Mouse (Mus musculus): ENCODE results near the gene Elmsan1. TPM values are rescaled to one million over a fixed set of nuclear protein-coding genes. Genes with fewer than 3 reads are reported as not detected.
"Not testable (repeated sequence)": the region's sequence is repeated elsewhere in the genome, so short reads cannot be mapped to it uniquely, and the experiment has no call there.

Elmsan1 gene
- polyA plus RNA-seq (2015; fragmentation: Nextera tagmentation; extraction: Ambion mirVana): 7.7 and 8.7 TPM in 2 replicates

DNA sequence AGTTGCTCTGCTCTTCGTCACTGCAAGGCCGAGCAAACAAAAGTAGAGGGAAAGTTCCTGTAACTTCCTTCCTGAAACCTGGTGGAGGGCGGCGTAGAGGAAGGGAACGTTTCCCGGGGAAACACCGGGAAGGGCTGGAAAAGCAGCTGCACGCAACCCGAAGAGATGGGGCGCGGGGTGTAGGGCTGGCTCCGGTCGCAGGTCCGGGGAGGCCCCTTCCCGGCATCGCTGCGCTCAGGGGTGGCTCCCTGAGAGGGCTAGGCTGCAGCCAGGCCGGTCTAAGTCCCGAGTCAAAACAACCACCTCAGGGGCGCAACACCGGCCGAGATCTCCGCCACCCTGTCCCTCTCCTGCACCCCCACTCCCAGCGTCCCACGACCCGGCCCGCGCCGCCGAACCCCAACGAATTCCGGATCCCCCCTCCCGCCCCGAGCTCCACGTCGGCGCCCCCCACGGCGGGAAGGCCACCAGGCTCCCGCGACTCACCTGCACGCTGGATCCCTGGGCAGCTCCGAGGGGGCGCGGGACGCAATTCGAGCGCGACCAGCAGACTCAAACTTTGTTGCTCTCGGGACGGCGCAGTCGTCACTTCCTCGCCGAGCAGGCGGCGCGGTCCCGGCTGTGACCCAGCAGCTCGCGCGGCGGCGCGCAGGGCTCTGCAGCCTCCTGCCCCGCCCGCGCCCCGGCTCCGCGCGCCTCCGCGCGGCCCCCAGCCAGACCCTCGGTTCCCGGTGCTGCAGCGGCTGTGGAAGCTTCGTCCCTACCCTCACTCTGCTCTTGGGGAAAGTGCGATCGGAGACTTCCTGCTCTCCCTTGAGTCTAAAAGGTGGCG lies at the start of gene Elmsan1:
Elmsan1 (minus strand) TSS at position 593 of the 832 bp plus-strand sequence.
- Histone ChIP-seq H3K27ac (replicated peaks) (peak within 1 kb of the TSS; percentile 93), H3K4me3 (replicated peaks) (peak within 1 kb of the TSS; percentile 96), H3K9me3 (replicated peaks) (no peaks in the 10 kb centered on the region), H3K4me1 (replicated peaks) (peaks cover 88% of the 10 kb centered on the region), H3K36me3 (replicated peaks) (peaks cover 21% of the 10 kb centered on the region; the same call in 1 of the 2 replicates), H3K27me3 (no peaks in the 10 kb centered on the region), H3K4me2 (peak within 1 kb of the TSS; percentile 93), H3K9ac (peak within 1 kb of the TSS; percentile 98)
- WGBS (ENCODE audit: insufficient replicate concordance): under 1% methylated on average over 82 of the region's 82 CpGs
- peak; percentile 90 for ATAC-seq (ENCODE audit: insufficient read depth)

DNA sequence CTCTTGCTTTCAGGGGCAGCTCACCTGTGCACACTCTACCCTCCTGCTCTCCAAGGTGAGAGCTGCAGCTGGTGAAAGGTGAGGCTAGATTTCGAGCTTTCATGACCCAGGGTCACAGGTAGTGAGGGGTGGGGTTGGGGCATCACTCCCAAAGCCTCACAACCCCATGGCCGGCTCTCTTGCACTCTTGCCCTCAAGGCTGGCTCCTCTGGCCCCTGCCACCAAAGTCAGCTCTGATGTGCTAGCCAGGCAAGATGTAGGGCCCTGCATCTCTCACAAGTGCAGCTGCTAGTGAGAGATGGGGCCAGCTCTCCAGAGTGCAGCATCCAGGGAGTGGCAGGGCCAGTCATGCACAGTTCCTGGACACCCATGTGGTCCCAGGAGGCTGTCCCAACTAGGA lies 48.6 kb upstream of the Elmsan1 start:
- no peak overlapping the region for H3K4me3 ChIP-seq (replicated peaks)
- no peak overlapping the region for H3K9ac ChIP-seq
- 43% methylated on average over 2 of the region's 2 CpGs for WGBS (ENCODE audit: insufficient replicate concordance)
- H3K27ac ChIP-seq (replicated peaks): no peak overlapping the region
- 0 out of 2 replicates have a peak, but pooled peaks cover 10% of the 10 kb centered on the region for H3K27me3 ChIP-seq
- no peaks in the 10 kb centered on the region for H3K4me1 ChIP-seq (replicated peaks)
- no peaks in the 10 kb centered on the region for H3K9me3 ChIP-seq (replicated peaks)
- ATAC-seq (ENCODE audit: insufficient read depth): no peak
- no peaks in the 10 kb centered on the region for H3K36me3 ChIP-seq (replicated peaks)
- no peak overlapping the region for H3K4me2 ChIP-seq

DNA sequence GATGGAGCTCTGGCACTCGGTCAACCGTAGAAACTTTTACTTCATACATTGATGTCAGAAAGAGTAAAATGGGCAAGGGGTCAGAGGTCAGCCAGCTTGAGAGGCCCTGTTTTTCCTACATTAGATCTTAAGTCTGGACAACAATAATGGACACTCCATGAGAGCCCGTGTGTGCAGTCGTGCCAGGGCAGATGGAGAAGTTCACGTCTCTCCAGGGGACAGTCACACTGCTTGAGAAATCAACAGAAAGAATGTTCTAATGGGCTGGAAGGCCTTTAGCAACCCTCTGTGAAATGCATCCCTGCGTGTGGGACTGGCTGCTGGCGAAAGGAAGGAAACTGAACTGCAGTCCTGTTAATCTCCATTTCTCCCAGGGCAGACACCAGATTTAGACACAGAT lies 41.7 kb upstream of the Elmsan1 start:
- Histone ChIP-seq H3K9me3 (replicated peaks) (no peaks in the 10 kb centered on the region), H3K4me1 (replicated peaks) (peaks cover 11% of the 10 kb centered on the region), H3K4me2 (no peak overlapping the region), H3K27me3 (no peaks in the 10 kb centered on the region; the same call in 1 of the 2 replicates), H3K4me3 (replicated peaks) (no peak overlapping the region), H3K9ac (no peak overlapping the region), H3K36me3 (replicated peaks) (no peaks in the 10 kb centered on the region), H3K27ac (replicated peaks) (no peak overlapping the region)
- WGBS (ENCODE audit: insufficient replicate concordance): 70% methylated on average over 7 of the region's 7 CpGs
- ATAC-seq (ENCODE audit: insufficient read depth): no peak

DNA sequence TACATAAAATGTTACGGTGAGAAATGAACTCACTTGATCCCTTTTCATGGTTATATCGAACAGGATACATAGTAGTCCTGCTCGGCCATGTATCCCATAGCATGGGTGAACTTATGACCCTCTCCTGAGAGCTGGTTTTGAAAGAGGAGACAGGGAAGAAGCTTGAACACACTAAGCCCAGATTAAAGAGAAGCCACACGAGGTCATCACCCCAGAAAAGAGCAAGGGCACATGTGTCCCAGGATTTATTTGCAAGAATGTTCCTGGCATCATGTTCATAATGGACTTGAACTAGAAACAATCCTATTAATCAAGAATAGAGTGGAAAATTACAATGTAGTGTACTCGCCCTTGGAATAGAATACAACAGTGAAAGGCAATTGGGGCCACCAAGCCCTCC lies 36.2 kb upstream of the Elmsan1 start:
- 61% methylated on average over 5 of the region's 5 CpGs for WGBS (ENCODE audit: insufficient replicate concordance)
- H3K4me3 ChIP-seq (replicated peaks): no peak overlapping the region
- H3K27ac ChIP-seq (replicated peaks): no peak overlapping the region
- ATAC-seq (ENCODE audit: insufficient read depth): no peak
- no peaks in the 10 kb centered on the region for H3K36me3 ChIP-seq (replicated peaks)
- H3K9me3 ChIP-seq (replicated peaks): no peaks in the 10 kb centered on the region
- H3K9ac ChIP-seq: no peak overlapping the region
- no peak overlapping the region for H3K4me2 ChIP-seq
- no peaks in the 10 kb centered on the region; the same call in 1 of the 2 replicates for H3K27me3 ChIP-seq
- no peaks in the 10 kb centered on the region for H3K4me1 ChIP-seq (replicated peaks)

DNA sequence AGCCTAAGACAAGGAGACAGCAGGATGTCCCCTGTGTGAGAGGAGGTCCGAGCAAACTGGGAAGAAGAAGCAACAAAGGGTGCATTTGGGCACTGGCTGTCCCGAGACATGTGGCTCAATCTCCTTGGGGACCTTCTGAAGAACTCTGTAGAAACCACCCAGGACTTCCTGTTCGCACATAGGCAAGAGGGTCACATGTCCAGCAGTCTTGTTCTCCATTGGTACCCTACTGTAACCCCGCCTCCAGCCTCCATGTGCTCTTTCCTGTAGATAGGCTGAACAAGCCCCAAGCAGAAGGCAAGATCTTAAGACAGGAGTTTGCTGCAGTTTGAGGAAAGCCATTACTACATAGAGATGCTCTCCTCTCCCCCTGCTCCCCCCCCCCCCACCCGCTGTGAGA lies 34.1 kb upstream of the Elmsan1 start:
- H3K4me1 ChIP-seq (replicated peaks): no peaks in the 10 kb centered on the region; the same call in 1 of the 2 replicates
- H3K4me3 ChIP-seq (replicated peaks): no peak overlapping the region
- no peak overlapping the region for H3K9ac ChIP-seq
- no peak overlapping the region for H3K27ac ChIP-seq (replicated peaks)
- ATAC-seq (ENCODE audit: insufficient read depth): no peak
- WGBS (ENCODE audit: insufficient replicate concordance): 71% methylated on average over 5 of the region's 5 CpGs
- H3K27me3 ChIP-seq: no peaks in the 10 kb centered on the region; the same call in 1 of the 2 replicates
- no peak overlapping the region for H3K4me2 ChIP-seq
- no peaks in the 10 kb centered on the region for H3K9me3 ChIP-seq (replicated peaks)
- H3K36me3 ChIP-seq (replicated peaks): no peaks in the 10 kb centered on the region

DNA sequence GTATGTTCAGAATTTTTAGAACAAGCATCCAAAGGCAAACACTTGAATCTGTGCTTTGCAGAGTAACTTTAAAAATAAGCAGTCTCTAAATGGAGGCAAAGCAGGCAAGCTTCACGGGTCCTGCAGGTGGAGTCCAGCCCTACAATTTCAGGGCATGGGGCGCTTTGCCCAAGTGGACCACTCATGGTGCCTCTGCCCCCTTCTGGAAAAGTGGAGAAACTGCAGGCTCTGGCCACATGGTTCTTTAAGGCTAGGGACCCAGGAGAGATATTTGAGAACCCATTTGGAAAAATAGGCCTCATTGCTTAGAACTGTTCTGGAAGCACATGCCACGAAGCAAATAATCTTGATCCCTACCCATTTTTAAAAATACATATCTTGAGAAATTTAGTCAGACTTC lies 30.5 kb upstream of the Elmsan1 start:
- H3K4me2 ChIP-seq: no peak overlapping the region
- no peak for ATAC-seq (ENCODE audit: insufficient read depth)
- 4% methylated on average over 3 of the region's 3 CpGs for WGBS (ENCODE audit: insufficient replicate concordance)

DNA sequence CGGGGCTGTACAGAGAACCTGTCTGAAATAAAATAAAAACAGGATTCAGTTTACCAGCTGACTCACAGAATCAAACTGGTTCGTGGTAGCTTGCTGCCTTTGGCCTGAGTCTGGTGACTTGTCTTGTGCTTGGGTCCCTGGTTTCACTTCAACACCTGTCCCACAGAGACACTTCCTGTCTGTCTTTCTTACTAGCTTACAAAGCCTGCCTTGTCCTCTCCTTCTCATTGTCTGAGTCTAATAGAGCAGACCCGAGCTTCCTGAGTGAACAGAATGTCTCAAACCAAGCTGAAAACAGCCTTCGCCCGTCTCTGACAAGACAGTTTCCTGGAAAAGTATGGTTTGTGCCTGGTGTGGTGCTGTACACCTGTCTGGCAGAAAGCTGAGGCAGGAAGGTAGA lies 27.0 kb upstream of the Elmsan1 start:
- Histone ChIP-seq H3K9ac (no peak overlapping the region), H3K4me2 (no peak overlapping the region), H3K27me3 (peaks cover 11% of the 10 kb centered on the region), H3K36me3 (replicated peaks) (no peaks in the 10 kb centered on the region), H3K27ac (replicated peaks) (no peak overlapping the region), H3K4me3 (replicated peaks) (no peak overlapping the region), H3K4me1 (replicated peaks) (no peaks in the 10 kb centered on the region; the same call in 1 of the 2 replicates), H3K9me3 (replicated peaks) (no peaks in the 10 kb centered on the region)
- 54% methylated on average over 5 of the region's 5 CpGs for WGBS (ENCODE audit: insufficient replicate concordance)
- ATAC-seq (ENCODE audit: insufficient read depth): no peak

More for the DNA sequence above, 30.5 kb upstream of the Elmsan1 start:
- Histone ChIP-seq H3K9me3 (replicated peaks) (no peaks in the 10 kb centered on the region), H3K4me1 (replicated peaks) (no peaks in the 10 kb centered on the region; the same call in 1 of the 2 replicates), H3K27me3 (peaks cover 5% of the 10 kb centered on the region; the same call in 1 of the 2 replicates), H3K4me3 (replicated peaks) (no peak overlapping the region), H3K36me3 (replicated peaks) (no peaks in the 10 kb centered on the region), H3K9ac (no peak overlapping the region), H3K27ac (replicated peaks) (no peak overlapping the region)

DNA sequence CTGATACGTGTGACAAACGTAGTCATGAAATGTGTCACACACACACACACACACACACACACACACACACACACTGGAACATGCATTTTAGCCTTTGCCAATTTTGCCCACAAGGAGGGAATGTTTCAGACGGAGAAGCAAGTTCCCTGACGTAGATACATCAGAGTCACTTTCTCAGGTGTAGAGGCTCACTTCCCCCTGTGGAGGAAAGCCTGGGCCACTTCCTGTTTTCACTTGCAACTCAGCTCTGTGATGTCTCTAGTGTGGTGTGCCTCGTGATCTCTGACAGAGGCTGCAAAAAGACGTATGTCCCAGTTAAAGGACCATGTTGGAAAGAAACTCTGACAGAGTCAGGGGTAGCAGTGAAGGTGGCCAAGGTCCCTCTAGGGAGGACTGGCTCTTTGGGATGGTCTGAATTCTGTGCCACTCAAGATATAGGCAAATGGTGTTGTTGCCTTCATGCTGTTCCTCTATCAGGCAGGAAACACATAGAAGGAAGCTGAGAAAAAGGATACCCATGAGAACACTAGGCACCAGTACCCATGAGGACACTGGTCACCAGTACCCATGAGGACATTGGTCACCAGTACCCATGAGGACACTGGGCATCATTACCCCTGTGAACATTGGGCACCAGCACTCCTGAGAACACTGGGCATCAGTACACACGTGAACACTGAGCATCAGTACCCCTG lies 24.5 kb upstream of the Elmsan1 start:
- no peaks in the 10 kb centered on the region for H3K36me3 ChIP-seq (replicated peaks)
- peaks cover 28% of the 10 kb centered on the region for H3K27me3 ChIP-seq
- ATAC-seq (ENCODE audit: insufficient read depth): no peak
- H3K9ac ChIP-seq: no peak overlapping the region
- H3K27ac ChIP-seq (replicated peaks): no peak overlapping the region
- no peak overlapping the region for H3K4me2 ChIP-seq
- 50% methylated on average over 7 of the region's 7 CpGs for WGBS (ENCODE audit: insufficient replicate concordance)
- H3K4me3 ChIP-seq (replicated peaks): no peak overlapping the region
- H3K9me3 ChIP-seq (replicated peaks): no peaks in the 10 kb centered on the region
- no peaks in the 10 kb centered on the region for H3K4me1 ChIP-seq (replicated peaks)

DNA sequence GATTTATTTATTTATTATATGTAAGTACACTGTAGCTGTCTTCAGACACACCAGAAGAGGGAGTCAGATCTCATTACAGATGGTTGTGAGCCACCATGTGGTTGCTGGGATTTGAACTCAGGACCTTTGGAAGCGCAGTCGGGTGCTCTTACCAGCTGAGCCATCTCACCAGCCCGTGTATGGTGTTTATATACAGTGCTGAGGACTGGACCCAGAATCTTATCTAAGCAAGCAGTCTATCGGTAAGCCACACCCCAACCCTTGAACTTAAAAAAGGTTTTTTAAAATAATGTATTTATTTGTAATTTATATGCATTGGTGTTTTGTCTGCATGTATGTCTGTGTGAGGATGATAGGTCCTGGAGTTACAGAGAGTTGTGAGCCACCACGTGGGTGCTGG lies 18.4 kb upstream of the Elmsan1 start:
- not testable (repeated sequence) for H3K9me3 ChIP-seq (replicated peaks); H3K4me2 ChIP-seq; H3K36me3 ChIP-seq (replicated peaks); H3K4me3 ChIP-seq (replicated peaks); H3K9ac ChIP-seq; H3K27ac ChIP-seq (replicated peaks); ATAC-seq (ENCODE audit: insufficient read depth)
- WGBS (ENCODE audit: insufficient replicate concordance): 41% methylated on average over 5 of the region's 5 CpGs
- Histone ChIP-seq H3K27me3 (peaks cover 23% of the 10 kb centered on the region), H3K4me1 (replicated peaks) (peaks cover 16% of the 10 kb centered on the region)

DNA sequence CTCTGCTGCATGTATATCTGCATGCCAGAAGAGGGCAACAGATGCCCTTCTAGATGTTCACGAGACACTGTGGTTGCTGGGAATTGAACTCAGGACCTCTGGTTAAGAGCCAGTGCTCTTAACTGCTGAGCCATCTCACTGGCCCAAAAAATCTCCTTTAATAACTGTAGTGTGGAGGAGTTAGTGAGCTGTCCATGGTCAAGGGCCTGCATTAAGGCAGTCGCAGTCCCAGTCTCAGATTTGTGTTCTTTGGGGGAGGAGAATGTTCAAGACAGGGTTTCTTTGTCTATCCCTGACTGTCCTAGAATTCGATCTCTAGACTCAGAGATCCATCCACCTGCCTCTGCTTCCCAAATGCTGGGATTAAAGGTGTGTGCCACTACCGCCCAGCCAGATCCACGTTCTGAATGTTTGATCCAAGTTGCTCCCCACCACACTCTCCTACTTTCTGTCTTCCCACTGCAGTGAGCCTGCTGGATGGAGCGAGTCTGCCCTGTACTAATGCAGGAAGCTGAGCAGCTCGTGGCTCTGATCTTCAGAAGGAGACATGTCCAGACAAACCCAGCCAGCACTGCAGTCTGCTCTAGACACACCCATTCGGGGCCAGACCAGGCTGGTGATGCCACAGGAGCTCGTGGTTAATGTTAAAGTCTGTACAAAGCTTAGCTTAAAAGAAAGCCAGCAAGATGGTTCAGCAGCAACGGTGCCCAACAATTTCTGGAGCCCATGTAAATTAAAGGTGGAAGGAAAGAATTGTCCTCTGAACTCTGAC lies 17.5 kb upstream of the Elmsan1 start:
- Histone ChIP-seq H3K36me3 (replicated peaks) (no peaks in the 10 kb centered on the region), H3K27ac (replicated peaks) (no peak overlapping the region), H3K9me3 (replicated peaks) (no peaks in the 10 kb centered on the region), H3K27me3 (peaks cover 20% of the 10 kb centered on the region), H3K4me3 (replicated peaks) (no peak overlapping the region), H3K4me2 (no peak overlapping the region), H3K4me1 (replicated peaks) (peaks cover 16% of the 10 kb centered on the region), H3K9ac (no peak overlapping the region)
- whole genome bisulfite sequencing (ENCODE audit: insufficient replicate concordance): 63% methylated on average over 10 of the region's 10 CpGs
- no peak for ATAC-seq (ENCODE audit: insufficient read depth)

DNA sequence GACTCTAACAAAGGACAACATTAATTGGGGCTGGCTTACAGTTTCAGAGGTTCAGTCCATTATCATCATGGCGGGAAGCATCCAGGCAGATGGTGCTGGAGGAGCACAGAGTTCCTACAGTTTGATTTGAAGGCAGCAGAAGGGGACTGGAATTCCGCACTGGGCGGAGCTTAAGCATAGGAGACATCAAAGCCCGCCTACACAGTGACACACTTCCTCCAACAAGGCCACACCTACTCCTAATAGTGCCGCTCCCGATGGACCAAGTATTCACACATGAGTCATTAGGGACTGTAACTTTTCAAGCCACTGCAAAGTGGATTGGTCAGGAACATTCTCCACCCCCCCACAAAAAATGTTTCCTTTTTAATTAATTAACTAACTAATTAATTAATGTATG lies 16.9 kb upstream of the Elmsan1 start:
- H3K9me3 ChIP-seq (replicated peaks): no peaks in the 10 kb centered on the region
- no peak for ATAC-seq (ENCODE audit: insufficient read depth)
- WGBS (ENCODE audit: insufficient replicate concordance): 79% methylated on average over 6 of the region's 6 CpGs
- no peaks in the 10 kb centered on the region for H3K36me3 ChIP-seq (replicated peaks)
- H3K27ac ChIP-seq (replicated peaks): no peak overlapping the region
- no peak overlapping the region for H3K4me2 ChIP-seq
- H3K9ac ChIP-seq: no peak overlapping the region
- H3K4me1 ChIP-seq (replicated peaks): peaks cover 16% of the 10 kb centered on the region
- H3K4me3 ChIP-seq (replicated peaks): no peak overlapping the region
- H3K27me3 ChIP-seq: peaks cover 16% of the 10 kb centered on the region; the same call in 1 of the 2 replicates
